Mouse (Mus musculus): ENCODE data around the gene Hoxb4. TPM values are rescaled to one million over a fixed set of nuclear protein-coding genes. Genes with fewer than 3 reads are reported as not detected.

Hoxb4 gene
- polyA plus RNA-seq, 1 experiment, result not detected

GRCm38 (mm10) chr11:96327122-96327521 is 9.1 kb downstream of the Hoxb4 start:
- TF ChIP-seq GATA1 (IDR thresholded peaks at IDR 0.05; ENCODE audit: low read length), result no peak

GRCm38 (mm10) chr11:96327750-96328149 is 9.7 kb downstream of the Hoxb4 start:
- TF ChIP-seq GATA1 (IDR thresholded peaks at IDR 0.05; ENCODE audit: low read length), result no peak

- no peak for TF ChIP-seq GATA1 (IDR thresholded peaks at IDR 0.05; ENCODE audit: low read length)
Observed at GRCm38 (mm10) chr11:96328605-96329004, 10.5 kb downstream of the Hoxb4 start.

DNA sequence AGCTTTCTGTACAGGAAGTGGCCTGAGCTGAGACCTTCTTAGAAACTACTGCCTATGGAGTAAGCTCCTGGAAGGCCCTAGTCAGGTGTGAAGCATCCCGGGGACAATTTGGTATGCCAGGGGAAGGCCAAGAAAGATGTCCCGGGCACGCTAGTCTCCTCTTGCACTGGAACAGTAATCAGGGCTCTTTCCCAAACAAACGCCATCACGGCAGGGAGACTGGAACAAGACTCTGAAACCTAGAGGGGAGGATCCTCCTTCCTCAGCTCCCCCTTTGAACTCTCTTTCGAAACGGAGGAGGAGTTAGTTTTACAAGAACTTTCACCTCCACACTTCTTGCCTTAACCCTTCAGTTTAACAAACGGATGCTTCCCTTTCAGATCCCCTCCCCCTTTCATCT is 14.0 kb downstream of the Hoxb4 start:
- TF ChIP-seq GATA1 (IDR thresholded peaks at IDR 0.05; ENCODE audit: low read length), result no peak

DNA sequence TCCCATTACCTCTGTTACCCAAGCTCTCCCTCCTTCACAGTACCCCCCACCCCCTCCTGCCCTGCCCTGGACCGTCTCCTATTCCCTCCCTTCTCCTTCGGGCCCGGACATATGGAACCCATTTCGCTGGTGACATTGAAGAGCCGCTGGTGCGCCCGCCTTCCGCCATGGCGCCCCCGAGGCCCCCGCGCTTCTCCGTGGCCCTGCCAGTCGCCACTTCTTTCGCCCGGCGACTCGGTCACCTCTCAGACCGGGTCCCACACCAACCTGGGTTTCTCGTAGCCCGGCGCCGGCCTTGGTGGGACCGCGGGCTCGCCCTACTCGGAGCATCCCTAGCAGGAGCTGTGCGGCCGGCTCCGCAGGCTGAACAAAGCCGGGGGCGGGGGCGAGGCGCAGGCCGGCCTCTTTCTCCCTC is 14.6 kb downstream of the Hoxb4 start:
- TF ChIP-seq GATA1 (IDR thresholded peaks at IDR 0.05; ENCODE audit: low read length), result no peak

DNA sequence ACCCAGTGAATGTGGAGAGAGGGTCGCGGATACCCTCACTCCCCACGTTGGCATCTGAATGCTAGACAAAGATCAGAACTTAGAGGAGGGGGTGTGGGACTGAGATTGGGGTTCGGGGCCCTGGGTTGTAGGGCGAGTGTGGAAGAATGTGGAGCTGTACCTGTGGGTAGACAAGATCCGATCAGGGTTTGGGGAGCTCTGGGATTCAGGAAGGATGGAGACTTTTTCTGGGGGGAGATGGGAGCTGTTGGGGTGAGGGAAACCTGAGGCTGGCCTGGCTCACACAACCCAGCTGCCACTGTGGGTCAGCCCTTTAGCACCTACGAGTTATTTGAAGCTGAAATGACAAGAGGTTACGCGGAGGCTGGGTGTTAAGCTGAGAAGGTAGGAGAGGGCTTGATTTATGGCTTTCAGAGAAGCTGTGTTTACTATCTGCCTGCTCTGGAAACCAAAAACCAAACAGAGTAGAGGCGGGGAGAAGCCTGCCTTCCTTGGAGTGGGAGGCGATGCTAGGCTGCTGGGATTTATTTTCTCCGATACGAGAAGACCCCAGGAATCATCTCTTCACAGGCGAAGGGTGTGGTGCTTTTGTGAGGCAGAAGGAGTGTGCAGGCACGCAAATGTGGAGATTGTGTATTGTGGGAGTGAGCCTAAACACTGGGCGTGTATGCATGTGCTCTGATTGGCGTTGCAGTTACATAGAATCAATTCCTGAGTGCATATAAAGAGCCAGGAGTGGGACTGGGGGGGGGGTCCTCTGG is 15.4 kb downstream of the Hoxb4 start:
- TF ChIP-seq GATA1 (IDR thresholded peaks at IDR 0.05; ENCODE audit: low read length), result no peak

GRCm38 (mm10) chr11:96334002-96334364 is 15.9 kb downstream of the Hoxb4 start:
- TF ChIP-seq GATA1 (IDR thresholded peaks at IDR 0.05; ENCODE audit: low read length), result no peak

- TF ChIP-seq GATA1 (IDR thresholded peaks at IDR 0.05; ENCODE audit: low read length), result no peak
Observed at GRCm38 (mm10) chr11:96334998-96335397, 16.9 kb downstream of the Hoxb4 start.

GRCm38 (mm10) chr11:96336597-96336996 is 18.5 kb downstream of the Hoxb4 start:
- no peak for TF ChIP-seq GATA1 (IDR thresholded peaks at IDR 0.05; ENCODE audit: low read length)

- TF ChIP-seq GATA1 (IDR thresholded peaks at IDR 0.05; ENCODE audit: low read length), result no peak
Observed at GRCm38 (mm10) chr11:96337026-96337425, 19.0 kb downstream of the Hoxb4 start.

DNA sequence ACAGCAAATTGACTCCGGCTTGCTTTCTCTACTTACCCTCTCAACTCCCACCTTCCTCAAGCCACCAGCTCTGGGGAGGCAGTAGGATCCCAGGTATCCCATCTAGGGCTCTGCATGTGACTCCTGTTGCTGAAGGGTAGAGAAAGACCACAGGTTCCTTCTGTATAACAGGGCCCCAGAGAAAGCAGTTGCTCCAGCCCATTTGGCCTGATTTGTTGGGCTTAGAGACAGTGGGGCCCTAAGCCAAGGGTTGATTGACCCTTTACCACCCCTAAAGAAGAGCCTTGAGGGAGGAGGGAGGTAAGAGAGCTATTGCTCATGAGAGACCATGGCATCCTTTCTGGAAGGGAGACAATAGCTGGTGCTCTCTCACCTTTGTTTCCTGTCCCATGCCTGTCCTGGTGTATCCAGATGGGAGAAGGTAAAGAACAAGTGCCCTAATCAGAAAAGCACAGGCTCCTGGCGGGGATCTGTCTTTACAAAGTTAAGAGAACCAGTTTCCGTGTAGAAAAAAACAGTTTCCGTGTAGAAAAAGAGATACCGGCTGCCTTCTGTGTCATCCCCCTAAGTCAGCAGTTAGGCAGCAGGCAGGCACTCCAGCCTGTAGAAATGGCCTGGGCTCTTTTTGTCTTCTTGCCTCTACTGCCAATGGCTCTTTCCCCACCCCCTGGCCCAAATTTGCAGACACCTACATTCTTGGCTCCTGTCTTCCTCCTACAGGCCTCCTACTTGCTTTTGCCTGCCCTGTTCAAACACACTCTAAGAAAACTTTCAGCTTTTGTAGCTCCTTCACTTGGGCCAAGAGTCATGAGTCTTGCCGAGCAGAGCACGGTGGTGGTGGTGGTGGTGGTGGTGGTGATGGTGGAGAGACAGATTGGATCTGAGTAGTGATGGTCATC is 21.1 kb downstream of the Hoxb4 start:
- no peak for TF ChIP-seq GATA1 (IDR thresholded peaks at IDR 0.05; ENCODE audit: low read length)

DNA sequence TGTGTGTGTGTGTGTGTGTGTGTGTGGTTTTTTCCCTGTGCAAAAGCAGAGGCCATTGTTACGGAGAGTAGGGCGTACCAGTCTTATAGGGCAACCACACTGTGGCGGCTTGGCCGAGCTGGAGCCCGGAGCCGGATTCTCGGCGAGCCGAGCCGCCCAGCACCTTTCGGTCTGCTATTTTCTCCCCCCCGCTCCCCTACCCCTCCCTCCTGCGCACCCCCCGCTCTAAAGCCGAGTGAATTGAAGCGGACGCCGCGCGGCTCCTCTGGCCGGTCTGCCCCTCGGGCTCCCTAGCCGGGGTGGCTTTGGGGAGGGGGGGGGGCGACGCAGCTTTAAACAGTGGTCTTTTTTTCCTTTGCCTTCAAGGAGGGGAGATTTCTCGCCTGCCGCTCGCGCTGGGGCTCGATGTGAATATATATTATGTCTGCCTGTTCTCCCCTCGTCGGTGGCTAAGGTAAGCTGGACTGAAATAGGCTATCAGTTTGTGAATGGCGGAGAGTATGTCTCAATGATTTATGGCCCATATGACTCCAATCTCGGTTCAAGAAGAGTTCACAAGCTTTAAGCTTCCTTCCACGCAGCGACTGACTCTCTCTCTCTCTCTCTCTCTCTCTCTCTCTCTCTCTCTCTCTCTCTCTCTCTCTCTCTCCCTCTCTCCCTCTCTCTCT is 22.8 kb downstream of the Hoxb4 start:
- no peak for TF ChIP-seq GATA1 (IDR thresholded peaks at IDR 0.05; ENCODE audit: low read length)

DNA sequence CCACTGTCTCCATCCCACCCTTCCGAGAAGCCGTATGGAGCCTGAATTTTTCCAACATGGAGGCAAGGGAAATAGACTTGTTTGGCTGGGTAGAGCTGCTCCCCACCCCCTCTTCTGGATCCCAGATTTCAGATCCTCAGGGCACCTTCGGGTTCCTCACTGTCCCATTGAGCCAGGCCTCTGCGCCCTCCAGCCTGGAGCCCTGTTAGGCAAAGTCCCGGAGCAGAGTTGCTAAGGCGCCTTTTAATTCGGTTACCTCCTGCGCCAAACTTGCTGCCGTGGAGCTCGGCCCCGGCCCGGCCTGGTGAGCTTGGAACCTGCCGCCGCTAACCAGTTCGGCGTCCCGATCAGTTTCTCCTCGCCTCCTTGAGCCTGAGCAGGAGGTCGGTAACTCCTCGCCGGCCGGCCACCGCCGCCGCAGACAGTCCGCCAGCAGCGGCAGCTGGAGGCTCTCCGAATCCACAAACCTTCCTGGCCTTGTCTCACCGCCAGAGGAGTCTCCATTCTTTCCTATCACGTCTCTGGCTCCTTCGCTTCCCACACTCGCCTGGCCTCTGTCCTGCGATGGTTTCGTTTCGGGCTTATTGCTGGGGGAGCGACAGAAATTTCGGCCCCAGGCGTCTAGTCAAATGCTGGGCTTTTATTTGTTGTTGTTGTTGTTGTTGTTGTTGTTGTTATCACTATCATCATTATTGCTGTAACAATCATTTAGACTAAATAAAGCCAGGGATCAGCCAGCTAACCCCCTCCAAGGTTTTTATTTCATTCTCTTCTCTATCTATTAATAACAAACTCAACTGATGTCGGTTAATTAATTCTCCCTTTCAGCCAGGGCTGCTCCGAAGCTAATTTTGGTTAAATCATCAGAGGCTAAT is 23.9 kb downstream of the Hoxb4 start:
- no peak for TF ChIP-seq GATA1 (IDR thresholded peaks at IDR 0.05; ENCODE audit: low read length)

GRCm38 (mm10) chr11:96342576-96342930 is 24.5 kb downstream of the Hoxb4 start:
- no peak for TF ChIP-seq GATA1 (IDR thresholded peaks at IDR 0.05; ENCODE audit: low read length)

DNA sequence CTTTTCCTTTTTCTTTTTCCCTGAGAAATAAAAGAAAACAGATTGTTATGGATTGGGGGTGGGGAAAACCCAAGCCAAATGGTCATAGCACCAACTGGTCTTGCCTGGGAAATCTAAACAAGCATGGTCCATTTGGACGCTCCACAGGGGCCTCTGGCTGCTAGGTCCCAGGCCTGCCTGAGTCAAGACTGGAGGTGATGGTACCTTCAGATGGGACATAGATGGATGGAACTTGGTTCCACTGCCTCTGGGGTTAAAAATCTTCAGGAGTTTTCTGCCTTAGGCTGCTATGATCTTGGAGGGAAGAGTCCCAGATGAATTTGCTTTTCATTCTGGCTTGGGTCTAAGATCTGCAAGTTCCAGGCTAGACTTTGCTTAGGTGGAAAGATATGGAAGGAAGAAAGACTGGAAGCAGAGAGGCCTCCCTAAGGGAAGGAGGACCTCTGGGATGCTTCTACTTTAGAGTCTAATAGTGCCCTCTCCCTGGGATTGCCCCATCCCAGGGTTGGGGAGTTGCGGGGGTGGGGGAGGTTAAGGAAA is 25.2 kb downstream of the Hoxb4 start:
- no peak for TF ChIP-seq GATA1 (IDR thresholded peaks at IDR 0.05; ENCODE audit: low read length)

Data from G1E-ER4 (cell line).